Mouse (Mus musculus) embryonic fibroblast, embryonic 13.5 days (primary cell): ENCODE results near the gene Cacfd1. TPM values are rescaled to one million over a fixed set of nuclear protein-coding genes. Genes with fewer than 3 reads are reported as not detected.

Experiments used
- H3K27ac ChIP-seq: 2 replicates; pipeline ENCODE4 v1.5.1; 2012; ENCODE audit warnings: low read length, control low read depth, inconsistent platforms; ENCODE audit not compliant: insufficient read depth
- H3K4me1 ChIP-seq: 2 replicates; pipeline ENCODE4 v1.6.1; 2011; ENCODE audit warnings: low read length; ENCODE audit not compliant: control insufficient read depth, insufficient read depth
- H3K4me3 ChIP-seq: 2 replicates; pipeline ENCODE4 v1.5.1; 2011; ENCODE audit warnings: mild to moderate bottlenecking, control low read depth, low read length; ENCODE audit not compliant: insufficient read depth
- CTCF ChIP-seq: IDR thresholded peaks from 2 replicates; pipeline ENCODE4 v1.5.1; 2011; ENCODE audit warnings: mild to moderate bottlenecking, control low read depth, low read length, moderate library complexity, borderline replicate concordance; ENCODE audit not compliant: insufficient read depth
- POLR2A ChIP-seq: IDR thresholded peaks from 2 replicates; pipeline ENCODE4 v1.6.1; 2011; ENCODE audit warnings: low read depth, mild to moderate bottlenecking, control low read depth, low read length, moderate library complexity
- polyA plus RNA-seq: library from polyadenylated mRNA; stranded (reverse); fragments of >200 nt; gene quantifications from 2 replicates; pipeline ENCODE4 v1.2.4, GENCODE M21; 2011; ENCODE audit warnings: low read depth; ENCODE audit not compliant: missing spikeins, insufficient read length

Gene Cacfd1
- polyA plus RNA-seq, result 34.8 and 35.5 TPM in 2 replicates

GRCm38 (mm10) chr2:27009714-27010244 lies at the start of gene Cacfd1:
Gene Cacfd1 (plus strand): TSS chr2:27009926.
- H3K27ac ChIP-seq, result peak within 1 kb of the TSS; percentile 4; the same call in 1 of the 2 replicates
- peak within 1 kb of the TSS; percentile 79 for H3K4me3 ChIP-seq
- H3K4me1 ChIP-seq, result 0 out of 2 replicates have a peak, but pooled peaks cover 4% of the 10 kb centered on the region
- TF ChIP-seq CTCF (no peak), POLR2A (peak; percentile 79)

- TF ChIP-seq CTCF (peak; percentile 40; the same call in 1 of the 2 replicates), POLR2A (no peak)
Observed at GRCm38 (mm10) chr2:26960756-26961155, 49.0 kb upstream of the Cacfd1 start.

GRCm38 (mm10) chr2:26963923-26964723 lies 45.6 kb upstream of the Cacfd1 start, which contains the start of gene Rexo4:
Gene Rexo4 (minus strand): TSS chr2:26964386.
- H3K27ac ChIP-seq, result peak within 1 kb of the TSS; percentile 82
- H3K4me1 ChIP-seq, result peaks cover 4% of the 10 kb centered on the region; the same call in 1 of the 2 replicates
- TF ChIP-seq POLR2A (peak; percentile 91), CTCF (no peak)
- peak within 1 kb of the TSS; percentile 89 for H3K4me3 ChIP-seq

More at GRCm38 (mm10) chr2:26960756-26961155, 49.0 kb upstream of the Cacfd1 start:
- H3K4me3 ChIP-seq, result no peak overlapping the region
- H3K4me1 ChIP-seq, result peaks cover 4% of the 10 kb centered on the region; the same call in 1 of the 2 replicates
- H3K27ac ChIP-seq, result no peak overlapping the region

- TF ChIP-seq POLR2A, result no peak
- TF ChIP-seq CTCF, result no peak
Observed at GRCm38 (mm10) chr2:26964724-26965370, 44.9 kb upstream of the Cacfd1 start.

GRCm38 (mm10) chr2:26967262-26967661 lies 42.5 kb upstream of the Cacfd1 start:
- no peak overlapping the region for H3K27ac ChIP-seq
- no peak overlapping the region for H3K4me3 ChIP-seq
- peaks cover 4% of the 10 kb centered on the region; the same call in 1 of the 2 replicates for H3K4me1 ChIP-seq
- TF ChIP-seq CTCF, result no peak
- no peak for TF ChIP-seq POLR2A

More at GRCm38 (mm10) chr2:26964724-26965370, 44.9 kb upstream of the Cacfd1 start:
- peak overlapping the region; percentile 82; the same call in 1 of the 2 replicates for H3K27ac ChIP-seq
- H3K4me3 ChIP-seq, result peak overlapping the region; percentile 89
- peaks cover 4% of the 10 kb centered on the region; the same call in 1 of the 2 replicates for H3K4me1 ChIP-seq

GRCm38 (mm10) chr2:26973116-26973515 lies 36.6 kb upstream of the Cacfd1 start, which contains the start of gene Adamts13:
Gene Adamts13 (plus strand): TSS chr2:26973416.
- no peak within 1 kb of the TSS for H3K4me3 ChIP-seq
- H3K27ac ChIP-seq, result no peak within 1 kb of the TSS
- H3K4me1 ChIP-seq, result no peaks in the 10 kb centered on the region
- TF ChIP-seq CTCF (no peak), POLR2A (no peak)

GRCm38 (mm10) chr2:26973960-26974359 lies 35.8 kb upstream of the Cacfd1 start:
- Histone ChIP-seq H3K4me1 (no peaks in the 10 kb centered on the region), H3K27ac (no peak overlapping the region), H3K4me3 (no peak overlapping the region)
- TF ChIP-seq CTCF, result no peak
- TF ChIP-seq POLR2A, result no peak

GRCm38 (mm10) chr2:26980361-26980760 lies 29.4 kb upstream of the Cacfd1 start:
- no peaks in the 10 kb centered on the region for H3K4me1 ChIP-seq
- H3K4me3 ChIP-seq, result no peak overlapping the region
- no peak for TF ChIP-seq POLR2A
- TF ChIP-seq CTCF, result no peak
- H3K27ac ChIP-seq, result no peak overlapping the region

GRCm38 (mm10) chr2:26984179-26984578 lies 25.5 kb upstream of the Cacfd1 start:
- H3K4me1 ChIP-seq, result no peaks in the 10 kb centered on the region
- H3K4me3 ChIP-seq, result no peak overlapping the region
- no peak for TF ChIP-seq POLR2A
- no peak for TF ChIP-seq CTCF
- no peak overlapping the region for H3K27ac ChIP-seq

GRCm38 (mm10) chr2:26984640-26985039 lies 25.1 kb upstream of the Cacfd1 start:
- no peak for TF ChIP-seq CTCF
- TF ChIP-seq POLR2A, result no peak
- H3K4me1 ChIP-seq, result no peaks in the 10 kb centered on the region
- H3K4me3 ChIP-seq, result no peak overlapping the region
- no peak overlapping the region for H3K27ac ChIP-seq
